Comparison of ENCODE assay signal across 8 mouse cellular contexts in the genomic region with DNA sequence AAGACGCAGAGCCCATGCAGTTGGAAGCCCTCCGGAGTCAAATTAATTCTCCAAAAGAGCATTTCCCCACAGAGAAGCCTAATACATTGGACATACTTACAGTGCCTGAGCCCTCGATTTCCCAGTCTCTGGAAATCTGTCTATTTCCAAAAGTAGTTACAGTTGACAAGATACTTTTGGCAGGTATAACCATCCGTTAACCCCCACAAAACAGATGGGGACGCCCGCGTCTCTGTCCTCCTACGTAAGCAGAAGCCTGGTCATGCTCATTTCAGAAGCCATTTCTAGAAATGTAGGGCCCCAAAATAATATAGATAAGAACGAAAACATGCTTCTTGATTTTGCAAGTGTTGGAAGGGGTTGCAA. TPM values are rescaled to one million over a fixed set of nuclear protein-coding genes. Genes with fewer than 3 reads are reported as not detected.
DNase-seq lines count a peak whose midpoint lies in the region; ATAC-seq lines count a peak whose summit lies in the region.

No protein-coding gene starts in this region.

- H3K4me2 ChIP-seq in embryonic facial prominence, embryonic 14.5 days (ENCODE audit: low read depth, low read length), result peak overlapping the region; percentile 62
- peak overlapping the region; percentile 80 for H3K4me2 ChIP-seq in midbrain, embryonic 13.5 days (replicated peaks)

- WGBS in embryonic facial prominence, embryonic 14.5 days, result 42% methylated on average over 9 of the region's 9 CpGs
- WGBS in midbrain, embryonic 13.5 days, result 36% methylated on average over 9 of the region's 9 CpGs

- intact Hi-C loops in left cerebral cortex, postnatal 4 days (cut with DNase I), result no loop called here

- H3K9ac ChIP-seq in embryonic facial prominence, embryonic 14.5 days (ENCODE audit: low read depth, low read length), result peak overlapping the region; percentile 61
- peak overlapping the region; percentile 80 for H3K9ac ChIP-seq in midbrain, embryonic 13.5 days (replicated peaks)

- H3K27ac ChIP-seq in embryonic facial prominence, embryonic 14.5 days (replicated peaks; ENCODE audit: low read depth, low read length), result no peak overlapping the region
- H3K27ac ChIP-seq in midbrain, embryonic 13.5 days, result no peak overlapping the region

- no peaks in the 10 kb centered on the region for H3K27me3 ChIP-seq in embryonic facial prominence, embryonic 14.5 days (replicated peaks; ENCODE audit: control insufficient read depth, insufficient read depth, low read length)
- no peaks in the 10 kb centered on the region for H3K27me3 ChIP-seq in midbrain, embryonic 13.5 days

- H3K9me3 ChIP-seq in embryonic facial prominence, embryonic 14.5 days (ENCODE audit: control insufficient read depth, low read length), result no peaks in the 10 kb centered on the region
- no peaks in the 10 kb centered on the region for H3K9me3 ChIP-seq in midbrain, embryonic 13.5 days

- H3K4me3 ChIP-seq in embryonic facial prominence, embryonic 14.5 days (ENCODE audit: low read depth, low read length), result peak overlapping the region; percentile 64
- peak overlapping the region; percentile 81 for H3K4me3 ChIP-seq in midbrain, embryonic 13.5 days (replicated peaks)

- peaks cover 9% of the 10 kb centered on the region; the same call in 1 of the 2 replicates for H3K4me1 ChIP-seq in embryonic facial prominence, embryonic 14.5 days (ENCODE audit: control insufficient read depth, insufficient read depth, low read length)
- H3K4me1 ChIP-seq in midbrain, embryonic 13.5 days (replicated peaks), result peaks cover 20% of the 10 kb centered on the region

- peak; percentile 36 for DNase-seq in left cerebral cortex, adult 11 months (ENCODE audit: low spot score)
- no peak for DNase-seq in left cerebral cortex, postnatal 4 days
- no peak for DNase-seq in embryonic facial prominence, embryonic 14.5 days (ENCODE audit: low spot score)
- peak; percentile 78 to 87 for DNase-seq in layer of hippocampus, adult 18-20 months (ENCODE audit: low spot score in 2 of 2)
- no peak for DNase-seq in spleen, postnatal 4 days (ENCODE audit: low spot score in 2 of 2)
- DNase-seq in adrenal gland, postnatal 4 days (ENCODE audit: low spot score in 2 of 2), result no peak

- ATAC-seq in embryonic facial prominence, embryonic 14.5 days (ENCODE audit: low read depth), result no peak
- no peak for ATAC-seq in midbrain, embryonic 13.5 days
- ATAC-seq in granulocyte monocyte progenitor cell, adult 5-6 weeks (replicated peaks; ENCODE audit: poor library complexity, severe bottlenecking), result no peak

- H3K36me3 ChIP-seq in embryonic facial prominence, embryonic 14.5 days (ENCODE audit: control insufficient read depth, insufficient read depth, low read length), result peaks cover 27% of the 10 kb centered on the region
- peaks cover 26% of the 10 kb centered on the region for H3K36me3 ChIP-seq in midbrain, embryonic 13.5 days

RNA-seq across cellular contexts. Expression of a gene that starts 0.6 kb away (rescaled TPM):
- total RNA-seq in left cerebral cortex, postnatal 4 days (2021), result 10 to 100 TPM; 35.3 to 37.9 TPM
- 13.7 and 17.5 TPM in 2 replicates for polyA plus RNA-seq in embryonic facial prominence, embryonic 14.5 days (2014; fragmentation: Nextera tagmentation; extraction: Ambion mirVana)
- total RNA-seq in layer of hippocampus, adult 18-20 months (2021), result 10 to 100 TPM; 43.6 to 47.6 TPM
- 35.5 and 36.2 TPM in 2 replicates for polyA plus RNA-seq in midbrain, embryonic 13.5 days (2015; fragmentation: Nextera tagmentation; extraction: Ambion mirVana)
- 4.6 and 12.2 TPM in 2 replicates for total RNA-seq in granulocyte monocyte progenitor cell, adult 5-6 weeks (2014; fragmentation: Nextera tagmentation)
- total RNA-seq in granulocyte monocyte progenitor cell, adult 5-6 weeks (2017), result 4.4 and 20.5 TPM in 2 replicates
- total RNA-seq in adrenal gland, postnatal 4 days (2021), result 10 to 100 TPM; 12.3 to 15.7 TPM

RNA-seq across cellular contexts. Expression of a gene that starts 12.3 kb away (rescaled TPM):
- total RNA-seq in left cerebral cortex, postnatal 4 days (2021), result 10 to 100 TPM; 52.3 to 60.6 TPM
- 128 and 133 TPM in 2 replicates for polyA plus RNA-seq in embryonic facial prominence, embryonic 14.5 days (2014; fragmentation: Nextera tagmentation; extraction: Ambion mirVana)
- total RNA-seq in layer of hippocampus, adult 18-20 months (2021), result 10 to 100 TPM; 47.9 to 49.8 TPM
- polyA plus RNA-seq in midbrain, embryonic 13.5 days (2015; fragmentation: Nextera tagmentation; extraction: Ambion mirVana), result 122 and 130 TPM in 2 replicates
- 135 and 152 TPM in 2 replicates for total RNA-seq in granulocyte monocyte progenitor cell, adult 5-6 weeks (2014; fragmentation: Nextera tagmentation)
- total RNA-seq in granulocyte monocyte progenitor cell, adult 5-6 weeks (2017), result 64.2 and 89.9 TPM in 2 replicates
- total RNA-seq in adrenal gland, postnatal 4 days (2021), result 10 to 100 TPM; 72.5 to 73.9 TPM

RNA-seq across cellular contexts. Expression of a gene that starts 34.6 kb away (rescaled TPM):
- total RNA-seq in left cerebral cortex, postnatal 4 days (2021), result 1 to 10 TPM in 1 of 2 experiments, under 1 TPM in 1; 0.66 to 1.1 TPM
- polyA plus RNA-seq in embryonic facial prominence, embryonic 14.5 days (2014; fragmentation: Nextera tagmentation; extraction: Ambion mirVana), result 0.51 and 0.85 TPM in 2 replicates
- total RNA-seq in layer of hippocampus, adult 18-20 months (2021), result 1 to 10 TPM; 3.8 to 6.2 TPM
- polyA plus RNA-seq in midbrain, embryonic 13.5 days (2015; fragmentation: Nextera tagmentation; extraction: Ambion mirVana), result 0.45 and 0.57 TPM in 2 replicates
- total RNA-seq in granulocyte monocyte progenitor cell, adult 5-6 weeks (2014; fragmentation: Nextera tagmentation), result 111 and 141 TPM in 2 replicates
- total RNA-seq in granulocyte monocyte progenitor cell, adult 5-6 weeks (2017), result 81.6 and 90.2 TPM in 2 replicates
- 1 to 10 TPM; 2.0 to 2.3 TPM for total RNA-seq in adrenal gland, postnatal 4 days (2021)

RNA-seq across cellular contexts. Expression of a gene that starts 37.4 kb away (rescaled TPM):
- 10 to 100 TPM; 23.9 to 25.3 TPM for total RNA-seq in left cerebral cortex, postnatal 4 days (2021)
- 52.0 and 54.1 TPM in 2 replicates for polyA plus RNA-seq in embryonic facial prominence, embryonic 14.5 days (2014; fragmentation: Nextera tagmentation; extraction: Ambion mirVana)
- total RNA-seq in layer of hippocampus, adult 18-20 months (2021), result 10 to 100 TPM; 12.7 to 15.6 TPM
- polyA plus RNA-seq in midbrain, embryonic 13.5 days (2015; fragmentation: Nextera tagmentation; extraction: Ambion mirVana), result 45.9 and 52.1 TPM in 2 replicates
- total RNA-seq in granulocyte monocyte progenitor cell, adult 5-6 weeks (2014; fragmentation: Nextera tagmentation), result 14.2 and 23.0 TPM in 2 replicates
- 10.9 and 12.5 TPM in 2 replicates for total RNA-seq in granulocyte monocyte progenitor cell, adult 5-6 weeks (2017)
- 10 to 100 TPM; 26.7 to 27.1 TPM for total RNA-seq in adrenal gland, postnatal 4 days (2021)

RNA-seq across cellular contexts. Expression of a gene that starts 44.8 kb away (rescaled TPM):
- total RNA-seq in left cerebral cortex, postnatal 4 days (2021), result 10 to 100 TPM; 23.7 to 25.0 TPM
- 26.8 and 32.1 TPM in 2 replicates for polyA plus RNA-seq in embryonic facial prominence, embryonic 14.5 days (2014; fragmentation: Nextera tagmentation; extraction: Ambion mirVana)
- 10 to 100 TPM; 30.2 to 32.9 TPM for total RNA-seq in layer of hippocampus, adult 18-20 months (2021)
- 35.7 and 37.0 TPM in 2 replicates for polyA plus RNA-seq in midbrain, embryonic 13.5 days (2015; fragmentation: Nextera tagmentation; extraction: Ambion mirVana)
- total RNA-seq in granulocyte monocyte progenitor cell, adult 5-6 weeks (2014; fragmentation: Nextera tagmentation), result 5.9 and 6.3 TPM in 2 replicates
- 2.9 and 3.6 TPM in 2 replicates for total RNA-seq in granulocyte monocyte progenitor cell, adult 5-6 weeks (2017)
- 10 to 100 TPM; 25.9 to 30.5 TPM for total RNA-seq in adrenal gland, postnatal 4 days (2021)

Comparison
In these comparisons a context has a peak if more than half of its experiments do, and no peak if none do; other contexts are left out.
1. DNase-seq: peak in left cerebral cortex, adult 11 months (single experiment) and layer of hippocampus, adult 18-20 months (2 of 2); none in left cerebral cortex, postnatal 4 days (single experiment), embryonic facial prominence, embryonic 14.5 days (single experiment), spleen, postnatal 4 days (0 of 2) and adrenal gland, postnatal 4 days (0 of 2).
2. RNA of a gene that starts 34.6 kb away (total RNA-seq): 81.6 to 141 TPM in granulocyte monocyte progenitor cell, adult 5-6 weeks; 3.8 to 6.2 TPM in layer of hippocampus, adult 18-20 months, 2.0 to 2.3 TPM in adrenal gland, postnatal 4 days and 0.66 to 1.1 TPM in left cerebral cortex, postnatal 4 days; every median in the first group is over 10 times any median in the second.